In the genomic region with DNA sequence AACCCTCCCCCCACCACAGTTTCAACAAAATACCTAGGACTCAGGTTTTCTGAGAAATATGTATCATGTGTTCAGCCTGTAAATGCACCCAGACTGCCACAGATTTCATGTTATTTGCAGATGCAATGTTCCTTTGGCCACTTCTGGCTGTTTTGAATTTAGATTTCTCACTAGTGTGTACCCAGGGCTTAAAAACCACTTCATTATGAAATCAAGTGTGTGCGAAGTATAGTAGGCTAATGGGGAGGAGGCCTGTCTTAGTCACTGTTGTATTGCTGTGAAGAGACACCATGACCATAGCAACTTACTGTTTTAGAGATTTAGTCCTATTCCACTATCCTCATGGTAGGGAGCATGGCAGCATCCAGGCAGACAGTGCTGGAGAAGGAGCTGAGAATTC, we compare ENCODE assay signal across 28 mouse cellular contexts.
"Had no signal": no experiment of that assay in that cellular context is flagged by ENCODE, and none has a peak within 500 bp of the region (broad histone marks: within the 10 kb centered on the region; RNA-seq: fewer than 3 reads in every experiment).

No protein-coding gene starts in this region.

- H3K27me3 ChIP-seq: embryonic facial prominence, embryonic 12.5 days; embryonic facial prominence, embryonic 13.5 days; embryonic facial prominence, embryonic 15.5 days; forebrain, embryonic 12.5 days; forebrain, embryonic 13.5 days; forebrain, embryonic 15.5 days had no signal

- H3K4me1 ChIP-seq: embryonic facial prominence, embryonic 10.5 days; embryonic facial prominence, embryonic 12.5 days; embryonic facial prominence, embryonic 13.5 days; embryonic facial prominence, embryonic 15.5 days; forebrain, embryonic 12.5 days; forebrain, embryonic 15.5 days had no signal

- H3K9ac ChIP-seq: embryonic facial prominence, embryonic 12.5 days; embryonic facial prominence, embryonic 13.5 days; embryonic facial prominence, embryonic 15.5 days; forebrain, embryonic 12.5 days; forebrain, embryonic 13.5 days; forebrain, embryonic 15.5 days; forebrain, postnatal 0 days had no signal

- H3K4me2 ChIP-seq: embryonic facial prominence, embryonic 12.5 days; embryonic facial prominence, embryonic 13.5 days; embryonic facial prominence, embryonic 15.5 days; forebrain, embryonic 12.5 days; forebrain, embryonic 13.5 days; forebrain, embryonic 15.5 days had no signal

- H3K36me3 ChIP-seq: embryonic facial prominence, embryonic 10.5 days; embryonic facial prominence, embryonic 12.5 days; embryonic facial prominence, embryonic 13.5 days; embryonic facial prominence, embryonic 15.5 days; forebrain, embryonic 10.5 days; forebrain, embryonic 12.5 days; forebrain, embryonic 15.5 days had no signal

- ATAC-seq: forebrain, embryonic 13.5 days; forebrain, embryonic 14.5 days; forebrain, embryonic 15.5 days; forebrain, embryonic 16.5 days; forebrain, postnatal 0 days had no signal

- H3K9me3 ChIP-seq: embryonic facial prominence, embryonic 10.5 days; embryonic facial prominence, embryonic 12.5 days; embryonic facial prominence, embryonic 13.5 days; embryonic facial prominence, embryonic 15.5 days; forebrain, embryonic 10.5 days; forebrain, embryonic 12.5 days; forebrain, embryonic 13.5 days; forebrain, embryonic 15.5 days had no signal

- H3K4me3 ChIP-seq: embryonic facial prominence, embryonic 10.5 days; embryonic facial prominence, embryonic 12.5 days; embryonic facial prominence, embryonic 13.5 days; embryonic facial prominence, embryonic 15.5 days; erythroblast, embryonic 14.5 days; forebrain, embryonic 10.5 days; forebrain, embryonic 12.5 days; forebrain, embryonic 13.5 days; forebrain, embryonic 15.5 days; gastrocnemius, adult 2 months had no signal

- DNase-seq: cerebellum, adult 18-20 months; cerebellum, adult 2 months; cerebellum, adult 8-10 months; cerebellum, adult 9-10 months; cerebellum, adult 9-11 months; cerebellum, postnatal 10 days; cerebellum, postnatal 14 days; cerebellum, postnatal 25 days; cerebellum, postnatal 36 days; embryo, embryonic 11 days; forebrain, postnatal 0 days; gastrocnemius, adult 2 months; gastrocnemius, postnatal 10 days; gastrocnemius, postnatal 14 days; gastrocnemius, postnatal 25 days; gastrocnemius, postnatal 36 days; heart, adult 11 months had no signal

- H3K27ac ChIP-seq: embryonic facial prominence, embryonic 10.5 days; embryonic facial prominence, embryonic 12.5 days; embryonic facial prominence, embryonic 13.5 days; embryonic facial prominence, embryonic 15.5 days; forebrain, embryonic 10.5 days; forebrain, embryonic 12.5 days; forebrain, embryonic 13.5 days; forebrain, embryonic 15.5 days; gastrocnemius, adult 2 months had no signal
